Mouse (Mus musculus) macrophage (primary cell): ENCODE measurements around the gene Slc17a7. TPM values are rescaled to one million over a fixed set of nuclear protein-coding genes. Genes with fewer than 3 reads are reported as not detected.

Experiments
- H3K27ac ChIP-seq: fragments of 350-480 bp; formaldehyde crosslinking; 2 replicates; pipeline ENCODE4 v1.9.0; 2021
- H3K36me3 ChIP-seq: fragments of 350-480 bp; formaldehyde crosslinking; 2 replicates; pipeline ENCODE4 v1.9.0; 2021; ENCODE audit errors: inconsistent target
- H3K4me3 ChIP-seq: fragments of 350-480 bp; formaldehyde crosslinking; 2 replicates; pipeline ENCODE4 v1.9.0; 2021; ENCODE audit errors: inconsistent target
- H3K79me2 ChIP-seq: fragments of 350-480 bp; formaldehyde crosslinking; 2 replicates; pipeline ENCODE4 v1.9.0; 2021; ENCODE audit errors: inconsistent target
- WGBS: methylation state at CpG from one replicate; pipeline ENCODE4 v1.1.7; 2026; ENCODE audit warnings: inconsistent platforms; ENCODE audit not compliant: missing documents; 5-methylcytosine and 5-hydroxymethylcytosine counted together
- polyA plus RNA-seq: library from polyadenylated mRNA; stranded (reverse); fragments of 250-400 nt; gene quantifications from 3 replicates; pipeline ENCODE4 v1.2.4, GENCODE M21; 2018; ENCODE audit warnings: inconsistent platforms

The Slc17a7 gene
- polyA plus RNA-seq, 1 experiment from 2014 or later = not detected

DNA sequence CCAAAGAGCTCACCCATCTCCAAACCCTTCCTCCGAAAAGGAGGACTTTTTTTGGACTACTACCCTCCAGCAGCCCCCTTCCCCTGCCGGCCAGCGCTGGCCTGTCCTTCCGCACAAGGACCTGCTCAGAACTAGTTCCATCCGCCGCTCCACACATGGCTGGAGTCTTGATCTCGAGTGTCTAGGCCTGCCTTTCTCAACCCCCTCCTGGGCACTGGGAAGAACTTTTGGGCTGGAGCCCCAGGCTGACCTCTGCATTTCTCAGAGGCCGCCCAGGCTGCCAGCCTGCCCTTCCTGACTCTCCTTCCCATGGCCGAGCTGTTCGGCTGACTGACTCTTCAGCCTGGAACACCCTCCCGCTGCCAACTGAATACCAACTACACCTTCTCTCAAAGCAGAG lies 18.9 kb downstream of the Slc17a7 start:
- 26% methylated on average over 11 of the region's 11 CpGs for WGBS
- H3K36me3 ChIP-seq = no peaks in the 10 kb centered on the region
- no peaks in the 10 kb centered on the region for H3K79me2 ChIP-seq
- H3K27ac ChIP-seq = no peak overlapping the region
- no peak overlapping the region for H3K4me3 ChIP-seq

DNA sequence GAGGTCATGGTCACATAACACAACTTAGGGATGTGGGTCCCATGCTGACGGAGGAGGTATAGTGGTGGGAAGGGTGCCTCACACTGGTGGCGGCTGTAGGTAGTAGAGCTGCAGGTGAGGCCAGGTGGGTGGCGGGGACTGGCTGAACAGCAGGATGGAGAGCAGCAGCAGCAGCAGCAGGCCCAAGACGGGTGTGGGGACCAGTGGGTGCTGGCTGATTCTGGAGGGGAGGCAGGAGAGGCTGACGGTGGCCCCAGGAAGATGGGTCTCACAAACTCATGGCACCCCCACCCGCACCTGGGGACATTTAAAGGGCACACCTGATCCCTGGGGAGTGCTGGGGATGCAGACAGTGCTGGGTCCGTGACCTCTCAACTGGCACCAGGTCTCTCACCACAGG lies 19.9 kb downstream of the Slc17a7 start:
- no peaks in the 10 kb centered on the region for H3K79me2 ChIP-seq
- 88% methylated on average over 7 of the region's 7 CpGs for WGBS
- no peak overlapping the region for H3K4me3 ChIP-seq
- no peaks in the 10 kb centered on the region for H3K36me3 ChIP-seq
- no peak overlapping the region for H3K27ac ChIP-seq

DNA sequence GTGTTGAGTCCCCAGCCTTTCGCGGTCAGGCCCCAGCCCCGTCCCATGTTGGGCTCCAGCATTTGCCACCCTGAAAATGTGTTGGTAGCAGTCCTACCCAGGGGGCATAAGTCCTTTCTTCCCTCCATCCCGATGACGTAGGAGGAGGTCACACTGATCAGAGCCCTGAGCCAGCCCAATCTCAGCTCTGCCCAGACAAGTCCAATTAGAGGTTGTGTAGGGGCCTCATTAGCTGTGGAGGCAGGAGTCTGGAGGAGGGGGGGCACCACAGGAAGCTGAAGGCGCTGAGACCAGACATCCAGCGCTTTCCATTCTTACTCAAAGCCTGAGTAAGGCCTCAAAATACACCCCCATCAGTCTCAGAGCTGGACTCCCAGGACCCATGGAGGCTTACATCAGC lies 22.2 kb downstream of the Slc17a7 start:
- Histone ChIP-seq H3K36me3 (no peaks in the 10 kb centered on the region), H3K27ac (no peak overlapping the region), H3K4me3 (no peak overlapping the region), H3K79me2 (no peaks in the 10 kb centered on the region)
- WGBS = 83% methylated on average over 7 of the region's 7 CpGs

DNA sequence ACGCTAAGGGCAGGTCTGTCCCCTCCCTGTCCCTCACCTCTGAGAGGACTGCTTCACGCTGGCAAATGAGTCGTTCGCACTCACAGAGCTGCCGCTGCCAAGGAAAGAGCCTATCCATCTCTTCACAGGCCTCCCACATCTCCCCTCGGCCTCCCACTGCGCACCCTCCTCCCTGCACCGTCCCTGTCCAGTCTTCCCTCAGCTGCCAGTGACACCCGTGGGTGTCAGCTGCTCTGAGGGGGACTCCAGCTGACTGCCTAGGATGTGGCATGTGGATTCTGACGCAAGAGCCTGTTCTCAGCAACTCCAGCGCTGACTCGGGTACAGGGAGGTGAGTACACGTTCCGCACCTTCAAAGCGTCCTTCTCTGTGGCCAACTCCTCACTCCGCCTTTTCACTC lies 25.9 kb downstream of the Slc17a7 start:
- Histone ChIP-seq H3K4me3 (no peak overlapping the region), H3K79me2 (no peaks in the 10 kb centered on the region), H3K36me3 (no peaks in the 10 kb centered on the region), H3K27ac (no peak overlapping the region)
- 65% methylated on average over 16 of the region's 16 CpGs for WGBS

DNA sequence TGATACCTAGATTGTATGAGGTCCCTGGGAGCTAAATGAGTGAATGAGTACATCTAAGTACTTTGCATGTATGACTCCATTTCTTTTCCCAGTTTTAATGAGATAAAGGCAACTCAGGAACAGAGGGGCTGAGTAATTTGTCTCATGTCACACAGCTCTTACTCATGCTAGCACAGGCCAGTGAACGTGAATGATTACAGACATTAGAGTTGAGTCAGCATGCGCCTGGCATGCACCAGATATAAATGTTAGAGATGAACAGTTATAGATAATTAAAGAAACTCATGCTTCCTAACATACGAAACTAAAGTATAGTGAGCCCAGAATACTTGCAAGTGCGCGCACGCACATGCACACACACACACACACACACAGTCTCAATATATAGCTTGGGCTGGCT lies 26.4 kb downstream of the Slc17a7 start:
- Histone ChIP-seq H3K79me2 (no peaks in the 10 kb centered on the region), H3K36me3 (no peaks in the 10 kb centered on the region), H3K27ac (no peak overlapping the region), H3K4me3 (no peak overlapping the region)
- 82% methylated on average over 6 of the region's 6 CpGs for WGBS

DNA sequence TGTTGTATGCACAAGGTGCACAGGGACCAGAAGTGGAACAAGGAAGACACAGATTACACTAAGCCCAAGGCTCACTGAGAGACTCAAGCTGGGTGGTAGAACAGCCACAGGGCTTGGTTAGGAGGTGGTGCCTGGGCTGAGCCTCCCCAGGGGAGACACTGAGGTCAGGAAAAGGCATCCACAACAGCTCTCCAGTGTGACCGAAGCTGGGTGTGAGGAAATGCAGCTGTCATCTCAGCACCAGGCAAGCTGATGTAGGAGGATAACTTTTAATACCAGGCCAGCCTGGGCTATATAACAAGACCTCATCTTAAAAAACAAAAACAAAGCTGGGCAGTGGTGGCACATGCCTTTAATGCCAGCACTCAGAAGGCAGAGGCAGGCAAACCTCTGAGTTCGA lies 27.4 kb downstream of the Slc17a7 start:
- no peaks in the 10 kb centered on the region for H3K36me3 ChIP-seq
- no peak overlapping the region for H3K4me3 ChIP-seq
- H3K27ac ChIP-seq = no peak overlapping the region
- no peaks in the 10 kb centered on the region for H3K79me2 ChIP-seq
- WGBS = 75% methylated on average over 2 of the region's 2 CpGs

DNA sequence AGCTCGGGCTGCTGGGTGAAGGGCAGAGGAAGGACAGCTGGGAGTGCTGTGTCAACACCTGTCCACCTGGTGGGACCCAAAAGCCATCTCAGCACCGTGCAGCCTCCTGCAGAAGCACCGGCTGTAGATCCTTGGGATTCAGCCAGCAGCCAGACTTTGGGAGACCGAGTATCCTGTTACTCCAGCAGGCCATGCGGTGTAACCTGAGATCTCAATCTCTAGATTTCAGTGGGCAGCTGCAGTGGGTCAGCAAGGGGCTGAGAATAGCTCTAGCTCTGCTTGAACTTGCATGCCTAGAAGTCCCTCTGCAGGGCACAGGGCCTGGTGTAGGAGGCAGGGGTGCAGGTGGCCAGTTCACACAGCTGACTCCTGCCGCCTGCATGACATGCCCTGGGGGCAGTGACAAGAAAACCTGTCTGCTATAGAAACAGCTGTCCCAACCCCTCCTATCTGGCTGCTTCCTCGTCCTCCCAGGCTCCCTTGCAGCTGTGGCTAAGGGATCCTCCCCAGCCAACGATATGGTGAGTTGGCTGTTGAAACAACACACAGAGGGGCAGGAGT lies 28.1 kb downstream of the Slc17a7 start:
- Histone ChIP-seq H3K27ac (no peak overlapping the region), H3K36me3 (no peaks in the 10 kb centered on the region), H3K4me3 (no peak overlapping the region), H3K79me2 (no peaks in the 10 kb centered on the region)
- 64% methylated on average over 6 of the region's 8 CpGs for WGBS

DNA sequence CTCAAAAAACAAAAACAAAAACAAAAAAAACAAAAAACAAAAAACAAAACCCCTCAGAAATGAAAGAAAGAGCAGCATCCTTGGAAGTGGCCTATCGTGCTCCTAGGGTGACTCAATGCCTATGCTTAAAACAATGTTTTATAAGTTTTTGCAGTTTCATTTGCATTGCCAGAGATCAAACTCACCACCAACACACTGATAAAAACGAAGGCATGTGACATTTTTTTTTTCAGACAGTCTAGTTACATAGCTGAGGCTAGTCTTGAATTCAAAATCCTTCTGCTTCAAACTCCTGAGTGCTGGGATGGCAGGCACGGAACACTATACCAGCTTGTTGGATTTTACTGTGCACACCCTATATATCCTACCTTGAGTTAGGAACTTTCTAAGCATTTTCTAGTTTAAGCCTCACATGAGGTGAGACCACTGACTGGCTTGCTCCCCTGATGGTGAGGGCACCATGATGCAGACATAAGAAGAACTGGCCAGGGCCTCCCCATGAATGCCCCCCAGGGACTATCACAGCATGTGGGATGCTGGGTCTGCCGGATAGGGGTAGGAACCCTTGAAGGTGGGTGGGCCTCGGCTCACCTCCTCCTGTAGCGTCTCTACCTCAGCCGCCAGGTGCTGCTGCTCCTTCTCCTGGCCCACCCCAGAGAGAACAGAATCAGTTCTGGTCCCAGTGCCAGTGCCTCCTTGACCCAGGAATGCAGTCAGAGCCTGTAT lies 29.0 kb downstream of the Slc17a7 start:
- Histone ChIP-seq H3K79me2 (no peaks in the 10 kb centered on the region), H3K4me3 (no peak overlapping the region), H3K27ac (no peak overlapping the region), H3K36me3 (no peaks in the 10 kb centered on the region)
- WGBS = 88% methylated on average over 7 of the region's 7 CpGs

DNA sequence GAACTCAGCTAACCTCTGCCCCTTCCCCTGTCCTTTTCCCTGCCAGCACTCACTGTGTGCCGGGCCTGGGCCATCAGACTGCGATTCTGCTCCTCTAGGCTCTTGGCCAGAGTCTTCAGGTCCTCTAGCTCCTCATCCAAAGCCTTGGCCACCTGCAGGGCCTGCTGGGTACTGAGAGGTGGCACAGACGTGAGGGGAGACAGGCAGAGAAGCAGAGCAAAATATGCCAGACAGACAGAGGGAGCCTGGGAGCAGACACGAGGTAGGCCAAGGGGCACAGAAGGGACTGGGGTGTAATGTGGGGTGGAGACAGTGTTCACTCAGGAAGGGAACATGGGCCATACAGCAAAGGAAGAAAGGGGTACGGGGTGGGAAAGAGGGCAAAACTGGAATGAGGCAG lies 29.7 kb downstream of the Slc17a7 start:
- no peak overlapping the region for H3K4me3 ChIP-seq
- H3K27ac ChIP-seq = no peak overlapping the region
- WGBS = 76% methylated on average over 5 of the region's 5 CpGs
- no peaks in the 10 kb centered on the region for H3K36me3 ChIP-seq
- no peaks in the 10 kb centered on the region for H3K79me2 ChIP-seq

DNA sequence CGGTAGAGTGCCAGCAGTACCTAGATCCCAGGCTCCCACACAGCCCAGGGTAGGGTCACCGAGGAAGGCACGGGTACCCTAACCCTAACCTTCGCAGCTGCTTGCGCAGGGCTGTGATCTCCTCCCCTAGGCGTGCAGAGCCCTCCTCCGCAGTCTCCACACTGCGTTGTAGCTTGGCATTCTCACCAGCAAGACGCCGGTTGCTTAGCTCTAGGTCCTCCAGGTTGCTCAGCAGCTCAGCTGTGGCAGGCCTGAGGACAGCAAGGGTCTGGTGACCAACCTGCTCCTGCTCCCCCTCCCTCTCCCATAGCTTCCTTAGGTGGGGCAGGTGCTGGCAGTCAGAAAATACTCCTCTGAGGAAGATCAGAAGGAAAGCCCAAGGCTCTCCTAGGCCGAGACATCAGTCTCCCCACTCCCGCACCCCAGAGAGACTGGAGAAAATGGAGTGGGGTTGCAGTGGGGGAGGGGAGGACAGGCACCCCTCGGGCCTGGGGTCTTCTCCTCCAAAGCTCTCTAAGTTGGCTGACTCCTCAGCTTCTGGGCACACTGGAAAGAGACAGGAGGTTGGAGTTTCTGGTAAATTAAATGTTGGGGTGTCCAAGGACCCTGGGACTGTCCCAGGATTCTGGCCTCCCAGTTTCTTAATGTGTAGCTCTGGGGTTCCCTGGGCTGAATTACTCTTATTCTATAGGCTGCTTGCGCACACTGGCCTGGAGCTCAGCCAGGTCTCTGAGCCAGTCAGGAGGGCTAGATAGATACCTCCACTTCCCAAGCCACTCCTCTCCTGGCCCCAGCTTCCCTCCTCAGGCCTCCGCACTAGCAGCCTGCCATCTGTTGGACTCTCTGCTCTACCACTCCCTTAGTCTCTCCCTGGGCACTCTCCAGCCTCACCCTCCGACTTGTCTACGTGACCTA lies 30.4 kb downstream of the Slc17a7 start:
- Histone ChIP-seq H3K79me2 (no peaks in the 10 kb centered on the region), H3K4me3 (no peak overlapping the region), H3K27ac (no peak overlapping the region), H3K36me3 (no peaks in the 10 kb centered on the region)
- 90% methylated on average over 17 of the region's 17 CpGs for WGBS

DNA sequence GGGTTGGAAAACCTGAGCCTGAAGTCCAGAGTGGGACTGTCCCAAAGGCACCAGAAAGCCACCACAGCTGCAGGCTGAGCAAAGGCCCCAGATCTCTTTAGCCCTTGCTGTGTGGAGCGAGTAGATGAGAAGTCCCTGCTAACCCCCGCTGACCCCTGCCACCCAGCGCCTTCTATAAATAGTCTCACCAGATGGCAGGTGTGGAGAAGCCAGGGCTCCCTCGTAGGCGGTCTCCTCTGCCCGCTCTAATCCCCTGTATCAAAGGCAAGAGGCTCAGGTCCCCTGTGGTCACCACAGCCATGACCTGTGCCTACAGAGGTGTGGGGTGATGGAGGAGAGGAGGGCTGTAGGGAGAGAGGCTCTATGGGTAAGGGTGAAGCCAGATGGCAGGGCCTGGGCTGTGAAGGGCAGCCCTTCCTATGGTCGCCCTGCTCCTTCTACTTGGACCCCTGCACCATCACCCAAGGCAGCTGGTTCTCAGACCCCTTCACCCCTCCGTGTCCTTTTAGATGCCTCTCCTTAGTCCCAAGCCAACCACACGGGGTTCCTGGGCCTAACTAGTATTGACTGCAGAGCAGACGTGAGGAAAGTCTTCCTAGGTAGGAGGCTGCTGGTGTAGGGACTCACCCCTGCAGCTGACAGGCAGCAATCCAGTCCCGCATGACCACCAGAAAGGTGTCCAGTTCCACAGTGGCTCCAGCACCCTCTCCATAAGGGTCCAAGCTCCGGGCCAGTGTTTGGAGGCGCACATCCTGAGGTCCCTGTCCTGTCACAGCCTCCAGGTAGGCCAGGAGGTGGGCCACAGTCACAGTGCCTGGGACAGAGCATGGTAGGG lies 31.8 kb downstream of the Slc17a7 start:
- Histone ChIP-seq H3K36me3 (no peaks in the 10 kb centered on the region), H3K4me3 (no peak overlapping the region), H3K79me2 (no peaks in the 10 kb centered on the region), H3K27ac (no peak overlapping the region)
- WGBS = 90% methylated on average over 13 of the region's 13 CpGs

DNA sequence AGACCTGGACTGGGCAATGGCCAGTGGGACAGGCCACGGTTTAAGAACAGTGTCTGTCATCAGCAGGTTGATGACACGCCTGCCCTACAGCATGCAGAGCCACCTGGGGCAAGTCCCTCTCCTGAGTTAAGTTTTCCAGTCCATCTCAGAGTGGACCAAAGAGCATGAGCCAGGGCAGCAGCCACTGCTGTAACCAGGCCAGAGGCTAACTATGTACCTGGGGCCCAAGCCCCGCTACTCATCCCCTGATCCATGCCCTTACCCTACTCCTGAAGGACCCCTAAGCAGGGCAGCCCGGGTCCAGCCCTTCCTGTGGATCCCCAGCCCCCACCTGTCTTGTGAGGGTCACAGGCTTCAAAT lies 32.4 kb downstream of the Slc17a7 start:
- Histone ChIP-seq H3K36me3 (no peaks in the 10 kb centered on the region), H3K79me2 (no peaks in the 10 kb centered on the region), H3K27ac (no peak overlapping the region), H3K4me3 (no peak overlapping the region)
- 96% methylated on average over 4 of the region's 4 CpGs for WGBS

DNA sequence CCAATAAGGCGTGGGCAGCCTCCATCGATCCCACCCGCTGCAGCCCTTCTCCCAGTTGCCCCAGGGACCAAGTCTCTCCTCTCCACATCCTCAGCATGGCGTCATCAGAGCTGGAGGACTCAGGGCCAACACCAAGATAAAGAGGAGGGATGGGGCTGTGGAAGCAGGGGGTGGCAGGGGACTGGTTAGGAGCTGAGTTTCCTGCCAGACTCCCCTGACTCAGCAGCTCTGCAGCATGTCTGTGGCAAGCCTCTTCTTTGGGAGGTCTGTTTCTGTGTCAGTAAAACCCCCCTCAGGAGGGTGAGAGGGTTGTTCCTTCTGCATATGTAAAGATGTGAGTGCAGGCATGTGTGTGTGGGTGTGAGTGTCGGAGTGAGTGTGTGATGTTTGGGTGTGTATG lies 33.2 kb downstream of the Slc17a7 start:
- H3K36me3 ChIP-seq = no peaks in the 10 kb centered on the region
- no peak overlapping the region for H3K27ac ChIP-seq
- WGBS = 60% methylated on average over 5 of the region's 5 CpGs
- H3K4me3 ChIP-seq = no peak overlapping the region
- H3K79me2 ChIP-seq = no peaks in the 10 kb centered on the region

DNA sequence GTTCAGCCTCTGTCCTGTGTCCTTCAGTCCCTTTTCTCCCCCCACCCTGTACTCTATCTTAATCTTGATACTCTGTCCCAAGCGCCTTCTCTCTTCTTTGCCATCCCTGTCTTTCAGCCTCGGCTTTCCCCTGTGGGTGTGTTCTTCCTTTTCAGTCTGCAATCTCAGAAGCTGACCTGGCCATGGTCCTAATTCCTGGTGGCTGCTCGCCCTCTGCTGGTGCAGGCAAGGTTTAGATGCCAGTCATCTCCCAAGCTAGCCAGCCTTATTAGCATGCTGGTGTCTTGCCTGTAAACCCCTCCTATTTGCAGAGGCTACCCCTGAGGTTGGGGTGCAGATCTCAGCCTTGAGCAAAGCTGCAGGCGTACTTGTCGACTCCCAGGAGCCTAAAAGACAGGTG lies 34.7 kb downstream of the Slc17a7 start:
- Histone ChIP-seq H3K36me3 (no peaks in the 10 kb centered on the region), H3K4me3 (no peak overlapping the region), H3K27ac (no peak overlapping the region), H3K79me2 (no peaks in the 10 kb centered on the region)
- WGBS = 16% methylated on average over 5 of the region's 5 CpGs
